Comparison of ENCODE assay signal across 8 mouse cellular contexts in genomic region chr14:30541541-30541940, GRCm38 (mm10). TPM values are rescaled to one million over a fixed set of nuclear protein-coding genes. Genes with fewer than 3 reads are reported as not detected.
DNase-seq lines count a peak whose midpoint lies in the region; ATAC-seq lines count a peak whose summit lies in the region.

No protein-coding gene starts in this region.

- DNase-seq in cerebellum, adult 18-20 months, result peak; percentile 38 to 43
- DNase-seq in 3T3-L1 (ENCODE audit: low read depth, low spot score), result peak; percentile 41
- peak; percentile 40 to 54 for DNase-seq in left cerebral cortex, postnatal 36 days (ENCODE audit: low spot score in 2 of 2)
- DNase-seq in thymus, postnatal 4 days, result no peak
- DNase-seq in yolk sac, embryonic 10.5 days (ENCODE audit: low spot score), result no peak

- no peaks in the 10 kb centered on the region for H3K4me1 ChIP-seq in embryonic facial prominence, embryonic 13.5 days
- no peaks in the 10 kb centered on the region; the same call in 1 of the 2 replicates for H3K4me1 ChIP-seq in hindbrain, embryonic 16.5 days (ENCODE audit: control insufficient read depth, insufficient read depth, low read depth, low read length)

- H3K4me3 ChIP-seq in embryonic facial prominence, embryonic 13.5 days, result no peak overlapping the region
- no peak overlapping the region for H3K4me3 ChIP-seq in hindbrain, embryonic 16.5 days (ENCODE audit: low read length)

- intact Hi-C loops in left cerebral cortex, postnatal 36 days (cut with DNase I), result no loop called here

- H3K27ac ChIP-seq in embryonic facial prominence, embryonic 13.5 days, result no peak overlapping the region
- H3K27ac ChIP-seq in hindbrain, embryonic 16.5 days (ENCODE audit: low read depth, low read length), result 0 out of 2 replicates have a peak overlapping the region, but pooled peaks have one; percentile 13

- H3K36me3 ChIP-seq in embryonic facial prominence, embryonic 13.5 days, result no peaks in the 10 kb centered on the region
- no peaks in the 10 kb centered on the region for H3K36me3 ChIP-seq in hindbrain, embryonic 16.5 days (ENCODE audit: control insufficient read depth, insufficient read depth, low read length)

- H3K9ac ChIP-seq in embryonic facial prominence, embryonic 13.5 days, result 0 out of 2 replicates have a peak overlapping the region, but pooled peaks have one; percentile 3
- no peak overlapping the region for H3K9ac ChIP-seq in hindbrain, embryonic 16.5 days (ENCODE audit: low read depth, low read length)

- no peak; the same call in 1 of the 2 replicates for ATAC-seq in cerebellum, adult (ENCODE audit: insufficient number of reproducible peaks, low FRiP score, low TSS enrichment)
- no peak for ATAC-seq in embryonic facial prominence, embryonic 13.5 days (ENCODE audit: insufficient number of reproducible peaks, insufficient read depth, low FRiP score, low TSS enrichment, low read depth)
- ATAC-seq in hindbrain, embryonic 16.5 days, result peak; percentile 92

- no peaks in the 10 kb centered on the region for H3K9me3 ChIP-seq in embryonic facial prominence, embryonic 13.5 days
- no peaks in the 10 kb centered on the region for H3K9me3 ChIP-seq in hindbrain, embryonic 16.5 days (ENCODE audit: control insufficient read depth, low read length)

- no peaks in the 10 kb centered on the region for H3K27me3 ChIP-seq in embryonic facial prominence, embryonic 13.5 days
- no peaks in the 10 kb centered on the region for H3K27me3 ChIP-seq in hindbrain, embryonic 16.5 days (replicated peaks; ENCODE audit: control insufficient read depth, insufficient read depth, low read length)

- no peak overlapping the region for H3K4me2 ChIP-seq in embryonic facial prominence, embryonic 13.5 days
- H3K4me2 ChIP-seq in hindbrain, embryonic 16.5 days (ENCODE audit: low read length), result no peak overlapping the region

- WGBS in embryonic facial prominence, embryonic 13.5 days, result 46% methylated on average over 10 of the region's 10 CpGs
- WGBS in hindbrain, embryonic 16.5 days, result 41% methylated on average over 10 of the region's 10 CpGs

RNA-seq across cellular contexts. Expression of gene Tkt, which starts 6.6 kb away (rescaled TPM):
- polyA plus RNA-seq in embryonic facial prominence, embryonic 13.5 days (2015; fragmentation: Nextera tagmentation; extraction: Ambion mirVana), result 220 and 242 TPM in 2 replicates
- 301 and 314 TPM in 2 replicates for polyA plus RNA-seq in hindbrain, embryonic 16.5 days (2015; fragmentation: Nextera tagmentation; extraction: Ambion mirVana)
- 100 to 1,000 TPM; 160 to 179 TPM for total RNA-seq in left cerebral cortex, postnatal 36 days (2021)

RNA-seq across cellular contexts. Expression of gene Cacna1d, which starts 50.3 kb away (rescaled TPM):
- polyA plus RNA-seq in embryonic facial prominence, embryonic 13.5 days (2015; fragmentation: Nextera tagmentation; extraction: Ambion mirVana), result 6.2 and 6.6 TPM in 2 replicates
- polyA plus RNA-seq in hindbrain, embryonic 16.5 days (2015; fragmentation: Nextera tagmentation; extraction: Ambion mirVana), result 9.5 TPM in 2 replicates
- 10 to 100 TPM; 42.7 to 62.0 TPM for total RNA-seq in left cerebral cortex, postnatal 36 days (2021)

Comparison
In these comparisons a context has a peak if more than half of its experiments do, and no peak if none do; other contexts are left out.
1. DNase-seq: peak in cerebellum, adult 18-20 months (2 of 2), 3T3-L1 (single experiment) and left cerebral cortex, postnatal 36 days (2 of 2); none in thymus, postnatal 4 days (single experiment) and yolk sac, embryonic 10.5 days (single experiment).